Mouse (Mus musculus): ENCODE measurements at regions not wholly inside any gene's neighbourhood (a gene's known extent, or its start where the extent isn't known, plus 50 kb on each side); places are given as distances from the start of the nearest gene placed in this dataset.
"Not testable (repeated sequence)": the region's sequence is repeated elsewhere in the genome, so short reads cannot be mapped to it uniquely, and the experiment has no call there.

DNA sequence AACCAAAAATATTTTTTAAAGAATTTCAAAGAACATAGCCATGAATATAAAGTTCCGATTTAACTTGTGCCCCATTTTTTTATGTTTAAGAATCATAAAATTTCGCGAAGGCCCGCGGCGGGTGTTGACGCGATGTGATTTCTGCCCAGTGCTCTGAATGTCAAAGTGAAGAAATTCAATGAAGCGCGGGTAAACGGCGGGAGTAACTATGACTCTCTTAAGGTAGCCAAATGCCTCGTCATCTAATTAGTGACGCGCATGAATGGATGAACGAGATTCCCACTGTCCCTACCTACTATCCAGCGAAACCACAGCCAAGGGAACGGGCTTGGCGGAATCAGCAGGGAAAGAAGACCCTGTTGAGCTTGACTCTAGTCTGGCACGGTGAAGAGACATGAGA, 109.6 kb downstream of the Gm8797 start:
- not testable (repeated sequence) for TF ChIP-seq POLR2AphosphoS5 (IDR thresholded peaks at IDR 0.05; ENCODE audit: insufficient replicate concordance, low read depth, low read length); CTCF (IDR thresholded peaks at IDR 0.05; ENCODE audit: low read depth, low read length); GATA1 (IDR thresholded peaks at IDR 0.05; ENCODE audit: borderline replicate concordance, low read length); TAL1 (conservative IDR thresholded peaks at IDR 0.05; ENCODE audit: low read depth, low read length); GATA2 (IDR thresholded peaks at IDR 0.05; ENCODE audit: borderline replicate concordance, low read depth, low read length)

Measured in G1E (cell line).